Mouse (Mus musculus) spleen, adult 10 weeks (tissue): ENCODE measurements around the gene Cxcl5. TPM values are rescaled to one million over a fixed set of nuclear protein-coding genes. Genes with fewer than 3 reads are reported as not detected.

ENCODE experiments used
- polyA plus RNA-seq: library from polyadenylated mRNA; stranded (reverse); fragments of 350-450 nt; fragmentation: Illumina TruSeq; extraction: RNeasy Lipid Tissue Mini Kit (QIAGEN cat#74804); gene quantifications from one replicate; pipeline ENCODE4 v1.2.3, GENCODE M21; 2015; ENCODE audit warnings: low replicate concordance; ENCODE audit not compliant: insufficient read depth

The Cxcl5 gene
- 1.7 TPM for polyA plus RNA-seq

DNA sequence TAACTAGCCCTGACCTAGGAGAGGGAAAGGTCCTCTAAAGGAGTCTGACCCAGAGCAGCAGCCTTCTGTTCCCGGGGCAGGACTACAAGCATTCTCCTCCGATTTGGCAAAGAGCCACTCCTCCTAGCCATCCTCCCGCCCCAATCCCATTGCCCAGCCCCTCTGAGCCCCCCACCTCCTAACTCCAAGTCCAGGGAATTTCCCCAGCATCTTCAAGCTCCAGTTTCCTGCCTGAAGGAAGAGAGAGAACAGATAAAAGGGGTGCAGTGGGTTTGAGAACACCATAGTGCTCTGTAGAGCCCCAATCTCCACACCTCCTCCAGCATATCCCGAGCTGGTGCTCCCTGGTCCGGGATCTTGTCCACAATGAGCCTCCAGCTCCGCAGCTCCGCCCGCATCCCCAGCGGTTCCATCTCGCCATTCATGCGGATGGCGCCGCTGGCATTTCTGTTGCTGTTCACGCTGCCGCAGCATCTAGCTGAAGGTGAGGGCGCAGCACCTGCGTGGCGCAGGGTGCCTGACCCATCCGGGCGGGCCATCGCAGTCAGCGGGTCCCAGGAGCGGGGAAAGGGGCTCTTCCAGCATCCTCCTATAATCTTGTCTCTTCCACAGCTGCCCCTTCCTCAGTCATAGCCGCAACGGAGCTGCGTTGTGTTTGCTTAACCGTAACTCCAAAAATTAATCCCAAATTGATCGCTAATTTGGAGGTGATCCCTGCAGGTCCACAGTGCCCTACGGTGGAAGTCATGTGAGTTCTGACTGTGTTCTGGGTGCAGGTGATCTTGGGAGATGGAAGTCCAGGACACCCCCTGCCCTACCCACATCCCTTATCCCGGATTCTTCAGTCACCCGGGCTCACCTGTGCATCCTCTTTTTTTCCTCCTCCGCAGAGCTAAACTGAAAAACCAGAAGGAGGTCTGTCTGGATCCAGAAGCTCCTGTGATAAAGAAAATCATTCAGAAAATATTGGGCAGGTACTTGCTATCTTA lies at the start of gene Cxcl5:
Gene Cxcl5 (plus strand): TSS at position 284 of the 989 bp plus-strand sequence.

DNA sequence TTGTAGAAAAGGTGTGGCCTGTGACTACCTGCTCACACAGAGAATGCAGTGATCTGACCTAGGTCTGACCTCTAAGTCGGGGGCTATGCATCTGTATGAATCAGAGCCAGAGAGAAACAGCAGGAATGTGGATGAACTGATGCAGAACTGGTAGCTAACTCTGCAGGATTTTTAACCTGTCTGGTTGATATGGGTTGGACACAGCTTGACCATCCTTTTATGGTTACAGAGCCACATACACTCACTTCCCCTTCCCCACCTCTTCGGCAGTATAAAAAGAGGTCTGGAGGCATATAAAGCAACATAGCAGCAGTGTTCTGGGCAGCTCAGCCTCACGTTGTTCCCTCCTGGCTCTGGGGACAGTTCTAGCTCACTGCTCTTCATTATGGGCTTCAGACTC lies 9.1 kb downstream of the Cxcl5 start, which contains the start of gene Ppbp:
Gene Ppbp (plus strand): TSS at position 301 of the 400 bp plus-strand sequence.

DNA sequence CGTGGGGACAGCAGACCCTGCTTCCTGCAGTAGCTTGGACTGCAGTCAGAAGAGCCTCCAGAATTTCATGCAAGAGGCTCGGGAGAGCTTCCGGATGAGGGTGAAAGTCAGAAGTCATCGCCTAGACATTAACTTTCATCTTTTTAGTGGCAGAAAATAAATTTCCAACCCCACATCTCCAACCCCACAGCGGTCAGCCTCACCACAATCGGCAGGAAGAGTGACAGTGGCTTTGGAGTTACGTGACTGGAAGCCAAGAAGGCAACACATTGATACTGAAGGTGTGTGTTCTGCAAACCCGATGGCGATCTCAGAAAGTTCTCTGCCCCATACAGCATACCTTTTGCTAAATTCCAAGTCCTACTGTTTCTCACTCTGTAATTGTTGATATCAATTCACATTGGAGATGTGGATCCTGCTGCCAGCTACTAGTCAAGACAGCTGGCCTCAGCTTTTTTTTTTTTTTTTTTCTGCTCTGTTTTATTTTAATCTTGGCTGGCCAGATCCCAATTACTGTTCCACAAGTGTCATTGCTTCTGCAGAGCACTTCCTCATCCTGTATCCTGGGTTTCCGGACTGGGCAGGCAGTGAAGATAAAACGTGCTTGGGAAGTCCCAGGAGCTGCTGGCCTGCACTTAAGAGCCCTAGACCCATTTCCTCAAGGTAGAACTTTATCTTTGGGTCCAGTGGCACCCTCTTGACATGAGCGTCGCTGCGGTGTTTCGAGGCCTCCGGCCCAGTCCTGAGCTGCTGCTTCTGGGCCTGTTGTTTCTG lies 12.9 kb downstream of the Cxcl5 start, which contains the start of gene Pf4:
Gene Pf4 (plus strand): TSS at position 556 of the 774 bp plus-strand sequence.

DNA sequence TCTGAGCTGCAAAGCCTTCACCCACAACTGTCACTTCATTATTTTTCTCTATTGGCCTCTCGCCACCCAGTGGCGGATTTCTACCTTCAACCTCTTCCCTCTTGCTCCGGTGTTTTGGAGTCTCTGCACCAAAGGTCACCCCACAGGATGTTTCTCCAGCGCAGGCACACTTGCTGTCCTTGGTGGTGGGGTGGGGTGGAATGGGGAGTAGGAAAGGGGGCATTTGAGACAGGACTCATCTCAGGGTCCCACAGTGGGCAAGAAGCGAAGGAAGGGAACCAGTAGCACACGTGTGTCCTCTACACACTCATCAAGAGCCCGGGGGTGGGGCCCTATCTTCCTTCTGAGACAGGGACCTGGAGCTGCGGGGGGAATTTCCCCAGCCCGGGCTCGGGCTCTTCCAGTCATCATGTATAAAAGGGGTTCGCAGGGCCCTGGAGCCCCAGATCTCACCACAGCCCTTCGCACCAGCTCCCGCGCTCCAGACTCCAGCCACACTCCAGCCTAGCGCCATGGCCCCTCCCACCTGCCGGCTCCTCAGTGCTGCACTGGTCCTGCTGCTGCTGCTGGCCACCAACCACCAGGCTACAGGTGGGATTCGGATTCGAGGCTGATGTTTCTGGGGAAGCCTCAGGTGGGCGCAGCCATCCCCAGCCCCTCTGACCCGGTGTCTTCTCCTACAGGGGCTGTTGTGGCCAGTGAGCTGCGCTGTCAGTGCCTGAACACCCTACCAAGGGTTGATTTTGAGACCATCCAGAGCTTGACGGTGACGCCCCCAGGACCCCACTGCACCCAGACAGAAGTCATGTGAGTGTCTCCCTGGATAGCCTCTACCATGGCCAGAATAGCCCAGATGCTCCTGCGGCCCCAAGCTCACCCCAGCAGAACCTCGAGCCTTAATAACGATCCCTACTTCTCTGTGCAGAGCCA lies 26.8 kb downstream of the Cxcl5 start, which contains the start of gene Cxcl3:
Gene Cxcl3 (plus strand): TSS at position 445 of the 930 bp plus-strand sequence.

DNA sequence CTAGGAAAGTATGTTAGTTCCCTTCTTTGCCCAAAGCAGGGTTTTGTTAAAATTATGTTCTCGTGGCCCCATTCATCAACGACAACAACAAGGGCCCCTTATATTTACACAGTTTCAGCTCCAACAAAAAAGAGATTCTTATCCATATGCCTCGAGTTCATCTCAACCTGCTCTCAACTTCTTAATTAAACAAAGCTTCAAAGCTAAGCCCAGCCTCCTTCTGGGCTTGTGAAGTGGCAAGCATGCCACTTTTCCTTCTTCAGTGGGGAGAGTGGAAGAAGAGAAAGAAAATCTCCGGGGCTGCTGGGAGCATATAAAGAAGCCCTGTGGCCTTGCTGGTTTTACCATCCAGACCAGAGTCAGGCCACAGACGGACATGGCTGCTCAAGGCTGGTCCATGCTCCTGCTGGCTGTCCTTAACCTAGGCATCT lies 35.0 kb downstream of the Cxcl5 start, which contains the start of gene Cxcl15:
Gene Cxcl15 (plus strand): TSS at position 340 of the 431 bp plus-strand sequence.

Other genes with a start within 250 kb of the Cxcl5 start
- not detected for gene Afm, start 240.4 kb upstream of the Cxcl5 start, polyA plus RNA-seq
- gene 5830473C10Rik, start 198.3 kb upstream of the Cxcl5 start, polyA plus RNA-seq = not detected
- gene Rassf6, start 118.7 kb upstream of the Cxcl5 start, polyA plus RNA-seq = 6.1 TPM
- gene Ppbp, start 9.2 kb downstream of the Cxcl5 start, polyA plus RNA-seq = 117 TPM
- gene Pf4, start 13.1 kb downstream of the Cxcl5 start, polyA plus RNA-seq = 62.9 TPM
- gene Cxcl3, start 26.7 kb downstream of the Cxcl5 start, polyA plus RNA-seq = not detected
- gene Cxcl15, start 35.2 kb downstream of the Cxcl5 start, polyA plus RNA-seq = not detected
- gene Cxcl1, start 131.9 kb downstream of the Cxcl5 start, polyA plus RNA-seq = 1.3 TPM
- 0.22 TPM for gene Cxcl2, start 144.5 kb downstream of the Cxcl5 start, polyA plus RNA-seq
- gene Mthfd2l, start 171.8 kb downstream of the Cxcl5 start, polyA plus RNA-seq = 15.7 TPM